Mouse (Mus musculus) lung, postnatal 0 days (tissue): ENCODE data around the gene Zkscan17.

Experiments used
- CTCF ChIP-seq: IDR thresholded peaks from 2 replicates; pipeline ENCODE4 v1.5.1; 2016; ENCODE audit warnings: antibody characterized with exemption, mild to moderate bottlenecking
- EP300 ChIP-seq: IDR thresholded peaks from 2 replicates; pipeline ENCODE4 v1.6.1; 2016; ENCODE audit warnings: antibody characterized with exemption, mild to moderate bottlenecking, control low read depth

GRCm38 (mm10) chr11:59569306-59569705, 42.8 kb upstream of the Zkscan17 start:
- TF ChIP-seq CTCF (peak; percentile 70), EP300 (no peak)
